Mouse (Mus musculus): ENCODE results near the gene Ankrd13a. TPM values are rescaled to one million over a fixed set of nuclear protein-coding genes. Genes with fewer than 3 reads are reported as not detected.

Ankrd13a gene
- 11.6 TPM for polyA plus RNA-seq (2014; fragmentation: Illumina TruSeq; extraction: RNeasy Lipid Tissue Mini Kit (QIAGEN cat#74804); ENCODE audit: low read depth, low replicate concordance)

GRCm38 (mm10) chr5:114774403-114775051 lies at the start of gene Ankrd13a:
Gene Ankrd13a, plus strand, starts transcription at chr5:114774677.

GRCm38 (mm10) chr5:114775056-114775979 lies 841 bp downstream of the Ankrd13a start, which contains the start of gene Git2:
Gene Git2, minus strand, starts transcription at chr5:114775517.

GRCm38 (mm10) chr5:114822796-114823688 lies 48.6 kb downstream of the Ankrd13a start, which contains the start of gene 1500011B03Rik:
Gene 1500011B03Rik, minus strand, starts transcription at chr5:114823468.

GRCm38 (mm10) chr5:114853364-114853763 lies 78.9 kb downstream of the Ankrd13a start, which contains the start of gene 4930519G04Rik:
Gene 4930519G04Rik, plus strand, starts transcription at chr5:114853664.

Other genes with a start within 250 kb of the Ankrd13a start
- gene Fam222a, start 206.7 kb upstream of the Ankrd13a start, polyA plus RNA-seq (2014; fragmentation: Illumina TruSeq; extraction: RNeasy Lipid Tissue Mini Kit (QIAGEN cat#74804); ENCODE audit: low read depth, low replicate concordance), result not detected
- gene Trpv4, start 116.3 kb upstream of the Ankrd13a start, polyA plus RNA-seq (2014; fragmentation: Illumina TruSeq; extraction: RNeasy Lipid Tissue Mini Kit (QIAGEN cat#74804); ENCODE audit: low read depth, low replicate concordance), result not detected
- 1.7 TPM for gene Gltp, start 83.7 kb upstream of the Ankrd13a start, polyA plus RNA-seq (2014; fragmentation: Illumina TruSeq; extraction: RNeasy Lipid Tissue Mini Kit (QIAGEN cat#74804); ENCODE audit: low read depth, low replicate concordance)
- 0.56 TPM for gene Tchp, start 66.9 kb upstream of the Ankrd13a start, polyA plus RNA-seq (2014; fragmentation: Illumina TruSeq; extraction: RNeasy Lipid Tissue Mini Kit (QIAGEN cat#74804); ENCODE audit: low read depth, low replicate concordance)
- gene Git2, start 840 bp downstream of the Ankrd13a start, polyA plus RNA-seq (2014; fragmentation: Illumina TruSeq; extraction: RNeasy Lipid Tissue Mini Kit (QIAGEN cat#74804); ENCODE audit: low read depth, low replicate concordance), result 5.6 TPM
- gene 1500011B03Rik, start 48.8 kb downstream of the Ankrd13a start, polyA plus RNA-seq (2014; fragmentation: Illumina TruSeq; extraction: RNeasy Lipid Tissue Mini Kit (QIAGEN cat#74804); ENCODE audit: low read depth, low replicate concordance), result 1.9 TPM
- gene 4930519G04Rik, start 79.0 kb downstream of the Ankrd13a start, polyA plus RNA-seq (2014; fragmentation: Illumina TruSeq; extraction: RNeasy Lipid Tissue Mini Kit (QIAGEN cat#74804); ENCODE audit: low read depth, low replicate concordance), result not detected
- not detected for gene Gm9936, start 84.0 kb downstream of the Ankrd13a start, polyA plus RNA-seq (2014; fragmentation: Illumina TruSeq; extraction: RNeasy Lipid Tissue Mini Kit (QIAGEN cat#74804); ENCODE audit: low read depth, low replicate concordance)
- gene Oasl2, start 122.3 kb downstream of the Ankrd13a start, polyA plus RNA-seq (2014; fragmentation: Illumina TruSeq; extraction: RNeasy Lipid Tissue Mini Kit (QIAGEN cat#74804); ENCODE audit: low read depth, low replicate concordance), result 8.3 TPM
- 1.8 TPM for gene Oasl1, start 148.6 kb downstream of the Ankrd13a start, polyA plus RNA-seq (2014; fragmentation: Illumina TruSeq; extraction: RNeasy Lipid Tissue Mini Kit (QIAGEN cat#74804); ENCODE audit: low read depth, low replicate concordance)
- 1.1 TPM for gene 2210016L21Rik, start 167.5 kb downstream of the Ankrd13a start, polyA plus RNA-seq (2014; fragmentation: Illumina TruSeq; extraction: RNeasy Lipid Tissue Mini Kit (QIAGEN cat#74804); ENCODE audit: low read depth, low replicate concordance)
- gene Hnf1a, start 196.4 kb downstream of the Ankrd13a start, polyA plus RNA-seq (2014; fragmentation: Illumina TruSeq; extraction: RNeasy Lipid Tissue Mini Kit (QIAGEN cat#74804); ENCODE audit: low read depth, low replicate concordance), result 0.42 TPM
- 10.8 TPM for gene Sppl3, start 236.5 kb downstream of the Ankrd13a start, polyA plus RNA-seq (2014; fragmentation: Illumina TruSeq; extraction: RNeasy Lipid Tissue Mini Kit (QIAGEN cat#74804); ENCODE audit: low read depth, low replicate concordance)

All from liver, adult 10 weeks (tissue).